Mouse (Mus musculus): ENCODE measurements at regions not wholly inside any gene's neighbourhood (a gene's known extent, or its start where the extent isn't known, plus 50 kb on each side); places are given as distances from the start of the nearest gene placed in this dataset.
A peak's percentile ranks its signal among the peaks of the same experiment; 100 is the strongest.
"Not testable (repeated sequence)": the region's sequence is repeated elsewhere in the genome, so short reads cannot be mapped to it uniquely, and the experiment has no call there.

- DNase-seq (ENCODE audit: low spot score) = no peak
Observed at GRCm38 (mm10) chr6:68977959-68978358, 1442.4 kb upstream of the Tacstd2 start.

GRCm38 (mm10) chr6:68964012-68964411 is 1428.4 kb upstream of the Tacstd2 start:
- no peak for DNase-seq (ENCODE audit: low spot score)

GRCm38 (mm10) chr6:68938104-68938503 is 1402.5 kb upstream of the Tacstd2 start:
- not testable (repeated sequence) for DNase-seq (ENCODE audit: low spot score)

- DNase-seq (ENCODE audit: low spot score) = not testable (repeated sequence)
Observed at GRCm38 (mm10) chr6:68931860-68932259, 1396.3 kb upstream of the Tacstd2 start.

GRCm38 (mm10) chr6:68915536-68915935 is 1379.9 kb upstream of the Tacstd2 start:
- no peak for DNase-seq (ENCODE audit: low spot score)

- no peak for DNase-seq (ENCODE audit: low spot score)
Observed at GRCm38 (mm10) chr6:68884130-68884529, 1348.5 kb upstream of the Tacstd2 start.

- not testable (repeated sequence) for DNase-seq (ENCODE audit: low spot score)
Observed at GRCm38 (mm10) chr6:68852761-68853160, 1317.2 kb upstream of the Tacstd2 start.

GRCm38 (mm10) chr6:68852286-68852685 is 1316.7 kb upstream of the Tacstd2 start:
- no peak for DNase-seq (ENCODE audit: low spot score)

GRCm38 (mm10) chr6:68835186-68835585 is 1299.6 kb upstream of the Tacstd2 start:
- DNase-seq (ENCODE audit: low spot score) = no peak

GRCm38 (mm10) chr6:68834633-68835032 is 1299.0 kb upstream of the Tacstd2 start:
- no peak for DNase-seq (ENCODE audit: low spot score)

GRCm38 (mm10) chr6:68828460-68828859 is 1292.9 kb upstream of the Tacstd2 start:
- DNase-seq (ENCODE audit: low spot score) = not testable (repeated sequence)

- DNase-seq (ENCODE audit: low spot score) = no peak
Observed at GRCm38 (mm10) chr6:68813346-68813745, 1277.8 kb upstream of the Tacstd2 start.

- not testable (repeated sequence) for DNase-seq (ENCODE audit: low spot score)
Observed at GRCm38 (mm10) chr6:68799205-68799604, 1263.6 kb upstream of the Tacstd2 start.

- DNase-seq (ENCODE audit: low spot score) = no peak
Observed at GRCm38 (mm10) chr6:68771507-68771906, 1235.9 kb upstream of the Tacstd2 start.

- DNase-seq (ENCODE audit: low spot score) = no peak
Observed at GRCm38 (mm10) chr6:68750451-68750850, 1214.9 kb upstream of the Tacstd2 start.

- no peak for DNase-seq (ENCODE audit: low spot score)
Observed at GRCm38 (mm10) chr6:68749699-68750098, 1214.1 kb upstream of the Tacstd2 start.

GRCm38 (mm10) chr6:68738573-68738972 is 1203.0 kb upstream of the Tacstd2 start:
- no peak for DNase-seq (ENCODE audit: low spot score)

- no peak for DNase-seq (ENCODE audit: low spot score)
Observed at GRCm38 (mm10) chr6:68736647-68737046, 1201.1 kb upstream of the Tacstd2 start.

GRCm38 (mm10) chr6:68736068-68736467 is 1200.5 kb upstream of the Tacstd2 start:
- DNase-seq (ENCODE audit: low spot score) = no peak

- DNase-seq (ENCODE audit: low spot score) = not testable (repeated sequence)
Observed at GRCm38 (mm10) chr6:68711084-68711483, 1175.5 kb upstream of the Tacstd2 start.

GRCm38 (mm10) chr6:68704291-68704800 is 1168.8 kb upstream of the Tacstd2 start:
- not testable (repeated sequence) for DNase-seq (ENCODE audit: low spot score)

- not testable (repeated sequence) for DNase-seq (ENCODE audit: low spot score)
Observed at GRCm38 (mm10) chr6:68680792-68681110, 1145.2 kb upstream of the Tacstd2 start.

- DNase-seq (ENCODE audit: low spot score) = no peak
Observed at GRCm38 (mm10) chr6:68680099-68680791, 1144.6 kb upstream of the Tacstd2 start.

GRCm38 (mm10) chr6:68668433-68668832 is 1132.8 kb upstream of the Tacstd2 start:
- peak; percentile 19 for DNase-seq (ENCODE audit: low spot score)

All from urinary bladder, adult 2 months (tissue).